Mouse (Mus musculus) lung, postnatal 25 days (tissue): ENCODE data around the gene Nrip1.
A peak's percentile ranks its signal among the peaks of the same experiment; 100 is the strongest.

Experiments used
- DNase-seq: peaks from one replicate; pipeline ENCODE4 v3.0.0; 2022; ENCODE audit warnings: low spot score

The Nrip1 gene

DNA sequence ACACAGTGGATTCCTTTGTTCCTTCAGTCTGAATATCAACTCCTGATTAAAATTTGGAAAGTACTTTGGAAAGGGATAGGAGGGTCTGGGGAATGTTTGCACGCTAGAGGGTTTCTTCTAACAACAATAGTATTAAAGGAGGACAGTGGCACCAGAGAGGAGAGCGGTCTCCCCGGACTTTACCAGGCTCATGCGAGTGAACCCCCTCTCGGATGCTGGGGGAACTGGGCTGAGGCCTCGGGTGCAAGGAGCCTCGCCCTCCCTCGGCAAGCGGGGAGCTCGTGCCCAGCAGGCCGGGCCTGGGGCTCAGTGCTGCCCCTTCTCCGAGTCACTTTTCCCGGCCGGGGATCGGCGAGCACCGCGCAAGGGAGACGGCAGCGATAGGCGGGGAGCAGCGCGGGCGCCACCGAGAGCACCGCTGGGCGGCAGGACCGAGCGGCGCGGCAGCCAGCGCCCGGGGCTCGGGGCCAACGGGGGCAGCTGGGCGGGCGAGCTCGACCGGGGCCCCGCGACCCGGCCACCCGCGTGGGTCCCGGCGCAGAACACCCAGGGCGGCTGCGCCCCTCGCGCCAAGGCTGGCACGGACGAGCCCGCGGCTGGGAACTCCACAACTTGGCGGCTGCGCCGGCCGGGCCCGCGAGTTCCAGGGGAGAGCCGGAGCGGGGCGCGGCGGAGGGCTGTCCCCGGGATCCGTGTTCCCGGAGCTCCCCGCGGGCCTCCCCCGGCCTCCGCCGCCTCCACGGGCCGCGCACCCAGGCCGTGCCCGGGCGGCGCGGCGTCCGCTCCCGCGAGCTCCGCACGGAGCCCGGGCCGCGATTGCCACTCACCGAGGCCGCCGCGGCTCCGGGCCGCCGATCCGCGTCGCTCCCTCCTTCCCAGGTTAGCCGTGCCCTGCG, 1.3 kb downstream of the Nrip1 start:
- peak; percentile 44 for DNase-seq

DNA sequence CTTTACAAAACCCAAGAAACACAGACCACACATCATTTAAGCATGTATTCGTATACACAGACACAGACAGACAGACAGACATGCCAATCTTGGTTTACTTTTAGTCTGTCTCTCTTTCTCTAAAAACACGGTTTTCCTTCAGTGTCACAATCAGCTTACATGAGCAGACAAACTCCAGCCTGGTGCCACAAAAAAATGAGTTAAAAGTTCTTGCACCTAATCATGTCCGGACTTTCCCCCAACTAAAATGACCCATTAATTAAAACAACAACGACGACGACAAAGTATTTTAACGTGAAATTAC, 2.1 kb downstream of the Nrip1 start:
- no peak for DNase-seq

DNA sequence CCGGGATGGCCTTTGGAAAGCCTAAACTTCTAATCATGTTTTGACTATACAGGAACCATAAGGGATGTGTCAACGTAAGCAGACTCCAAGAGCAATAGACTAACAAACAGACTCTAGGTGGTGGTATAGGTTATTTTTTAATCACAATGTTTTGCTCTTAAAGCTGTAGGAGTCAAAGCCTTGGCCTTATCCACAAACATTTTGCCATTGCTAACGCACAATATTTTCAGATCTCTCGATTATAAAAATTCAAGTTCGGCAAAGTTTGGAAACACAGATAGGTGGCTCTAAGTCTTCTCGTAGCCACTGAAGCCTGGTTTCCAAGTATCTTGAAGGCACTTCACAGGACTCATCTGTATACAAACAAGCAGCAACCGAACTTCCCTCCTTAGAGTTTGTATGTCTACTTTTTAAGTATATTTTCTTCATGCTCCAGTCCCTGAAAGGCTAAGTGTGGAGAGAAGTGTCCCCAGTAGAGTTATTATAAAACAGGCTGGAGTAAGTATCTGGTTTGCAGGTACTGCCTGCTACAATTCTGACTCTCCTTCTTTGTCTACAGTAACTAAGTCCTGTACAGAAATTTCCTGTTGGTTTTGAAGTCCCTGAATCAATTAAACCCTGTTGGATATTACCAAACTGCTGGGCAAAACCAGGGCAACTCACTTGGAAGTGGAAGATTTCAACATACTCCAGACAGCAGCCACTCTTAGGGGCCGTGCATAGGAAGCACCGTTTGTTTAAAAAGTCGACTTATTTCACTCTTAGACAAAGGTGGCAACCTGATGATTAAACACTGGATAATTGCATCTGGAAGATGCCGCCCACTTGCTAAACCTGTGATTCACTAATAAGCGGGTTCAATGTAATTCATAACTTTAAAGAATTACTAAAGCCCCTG, 2.7 kb downstream of the Nrip1 start:
- DNase-seq = no peak

DNA sequence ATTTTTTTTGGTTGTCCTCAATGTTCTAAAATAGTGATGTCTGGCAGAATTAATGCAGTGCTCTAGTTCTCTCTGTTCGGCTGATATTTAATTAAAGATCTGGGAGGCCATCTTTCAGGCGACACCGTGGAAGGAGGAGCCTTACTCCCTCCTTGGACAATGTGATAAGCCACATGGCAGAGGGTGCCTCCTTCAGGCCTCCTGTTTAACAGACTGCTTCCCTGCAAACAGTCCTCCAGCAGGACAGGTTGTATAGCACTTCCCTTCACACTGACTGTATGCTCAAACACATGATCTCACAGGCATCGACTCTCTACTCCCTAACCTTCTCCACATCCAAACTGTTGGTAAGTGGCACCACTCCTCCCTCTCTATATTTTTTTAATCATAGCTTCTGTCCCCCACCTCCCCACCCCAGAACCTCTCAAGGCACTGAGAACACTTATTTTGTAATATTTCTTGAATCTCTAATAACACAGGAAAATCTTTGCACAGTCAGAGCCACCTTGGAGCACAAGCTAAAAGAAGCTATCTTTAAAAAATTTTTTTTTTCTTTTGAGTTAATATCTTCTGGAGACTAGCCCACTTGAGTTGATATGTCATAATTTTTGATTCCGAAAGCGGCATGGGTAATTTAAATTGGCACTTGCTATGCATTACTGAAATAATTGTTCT, 3.4 kb downstream of the Nrip1 start:
- DNase-seq = peak; percentile 52

DNA sequence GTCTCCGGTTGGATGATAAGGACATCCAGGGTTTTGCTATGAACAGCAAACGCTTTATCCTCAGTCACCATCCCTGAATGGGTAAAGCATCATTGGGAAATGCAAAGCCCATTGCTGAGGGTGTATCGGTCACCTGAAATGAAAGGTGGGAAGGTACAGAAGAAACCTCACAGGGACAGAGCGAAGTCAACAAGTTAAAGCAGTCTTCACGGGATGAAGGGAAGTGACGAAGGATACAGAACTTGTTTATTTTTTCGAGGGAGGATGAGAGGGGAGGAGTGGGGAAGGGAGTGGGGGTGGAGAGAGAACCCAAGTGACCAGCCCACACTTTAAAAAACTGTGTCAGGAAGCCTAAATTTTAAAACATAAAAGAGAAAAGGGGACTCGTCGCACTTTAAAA, 4.4 kb downstream of the Nrip1 start:
- no peak for DNase-seq

DNA sequence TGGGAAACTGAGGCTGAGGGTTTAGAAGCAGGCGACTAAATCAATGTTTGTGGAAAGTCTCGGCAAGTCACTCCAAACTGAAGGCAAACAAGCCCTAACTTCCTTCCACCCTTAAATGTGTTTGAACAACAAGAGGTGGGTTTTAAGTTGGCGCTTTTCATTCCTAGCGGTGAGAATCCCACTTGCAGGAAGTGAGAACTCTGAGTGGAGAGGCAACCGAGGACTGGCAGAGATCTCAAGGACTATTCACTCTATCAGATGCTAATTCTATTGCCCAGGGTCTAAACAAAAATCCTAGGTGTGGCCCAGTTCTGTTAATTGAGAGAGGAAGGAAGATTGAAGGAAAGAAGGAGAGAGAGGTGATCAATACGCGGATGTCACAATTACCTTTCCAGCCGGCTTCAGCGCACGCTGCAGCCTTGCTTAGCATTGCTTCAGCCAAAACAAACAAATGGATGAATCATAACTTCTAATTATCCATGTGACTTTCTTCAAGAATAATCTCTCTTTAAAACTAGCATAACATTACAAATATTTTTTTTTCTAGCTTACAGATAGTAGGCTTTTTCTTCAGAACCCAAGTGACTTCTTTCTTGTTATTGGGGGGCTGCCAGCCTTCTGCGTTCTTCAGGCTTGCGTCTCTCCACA, 6.2 kb downstream of the Nrip1 start:
- DNase-seq = peak; percentile 23

DNA sequence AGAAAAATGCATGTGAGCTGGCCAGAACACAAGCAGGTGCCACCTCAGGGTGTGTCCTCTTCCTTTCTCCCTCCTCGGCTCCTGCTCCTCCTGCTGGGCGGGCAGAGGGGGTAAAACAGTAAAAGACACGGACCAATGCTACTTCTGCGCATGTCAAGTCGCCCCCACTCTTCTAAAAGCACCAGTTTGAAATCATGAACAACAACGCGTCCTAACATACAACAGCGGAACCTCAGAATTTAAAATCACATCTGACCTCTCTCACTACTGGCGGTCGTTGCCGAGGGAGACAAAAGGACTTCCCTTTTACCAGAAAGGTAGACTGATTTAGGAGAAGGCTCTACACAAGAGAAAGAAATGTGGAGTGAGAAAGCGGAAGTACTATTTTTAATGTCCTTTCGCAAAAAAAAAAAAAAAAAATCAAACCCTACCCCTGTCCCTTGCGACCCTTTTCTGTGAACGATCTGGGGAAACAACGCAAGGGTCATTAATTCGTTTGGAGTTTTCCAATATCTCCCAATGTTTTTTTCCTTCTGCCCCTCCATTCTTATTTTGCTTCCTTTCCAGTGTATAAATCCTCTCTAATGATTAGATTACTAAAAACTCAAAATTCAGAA, 7.7 kb downstream of the Nrip1 start:
- DNase-seq = peak; percentile 20

DNA sequence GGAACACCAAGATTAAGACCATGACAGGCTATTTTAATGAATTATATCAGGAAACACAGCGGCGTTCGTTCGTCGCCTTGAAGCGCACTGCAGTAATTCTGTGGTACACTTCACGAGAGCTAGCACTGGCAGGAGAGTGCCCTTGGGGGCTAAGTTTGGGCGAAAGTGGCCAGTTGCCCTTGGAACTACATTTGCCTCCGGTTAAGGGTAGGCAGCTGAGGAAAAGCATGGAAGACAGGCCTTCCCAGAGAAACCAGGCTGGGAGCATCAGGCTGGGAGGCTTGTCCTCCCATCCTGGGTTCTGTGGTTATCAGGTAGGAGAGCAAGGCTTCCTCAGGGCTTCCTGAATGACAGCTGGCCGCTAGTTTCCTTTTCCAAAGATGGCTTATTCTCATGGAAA, 8.4 kb downstream of the Nrip1 start:
- DNase-seq = no peak

DNA sequence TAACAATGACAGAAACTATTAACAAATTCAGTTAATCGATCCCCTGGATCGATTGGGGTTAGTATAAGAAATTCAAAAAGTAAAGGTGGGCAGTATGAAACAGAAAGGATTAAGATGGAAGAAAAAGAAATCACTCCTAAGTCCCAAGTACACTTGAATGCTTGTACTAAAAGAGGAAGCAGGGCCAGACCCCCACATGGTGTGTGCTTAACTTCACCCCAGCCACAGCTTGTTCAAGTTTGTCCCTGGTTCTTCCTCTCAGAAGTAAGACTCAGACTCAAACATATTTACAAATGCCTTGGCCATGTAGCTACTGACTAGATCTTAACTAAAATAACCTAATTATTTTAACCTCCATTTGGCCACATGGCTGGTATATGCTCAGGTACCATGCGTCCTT, 10.0 kb downstream of the Nrip1 start:
- no peak for DNase-seq

DNA sequence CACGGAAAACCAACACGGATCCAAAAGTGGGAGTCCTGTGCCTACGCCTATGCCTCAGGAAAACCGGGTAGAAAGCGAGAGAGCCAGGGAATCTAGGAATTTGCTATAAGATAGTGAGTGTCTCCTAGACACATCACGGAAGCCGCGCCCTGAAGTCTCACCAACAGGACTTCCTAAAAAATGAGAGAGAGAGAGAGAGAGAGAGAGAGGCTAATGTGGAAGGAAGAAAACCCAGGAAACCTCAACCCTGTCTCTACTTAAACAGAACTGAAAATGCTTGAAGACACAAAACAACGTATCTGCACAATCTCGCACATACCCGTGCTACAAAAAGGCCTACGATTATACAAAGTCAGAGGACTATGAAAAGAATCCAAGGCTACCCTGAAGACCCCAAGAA, 10.6 kb downstream of the Nrip1 start:
- no peak for DNase-seq

DNA sequence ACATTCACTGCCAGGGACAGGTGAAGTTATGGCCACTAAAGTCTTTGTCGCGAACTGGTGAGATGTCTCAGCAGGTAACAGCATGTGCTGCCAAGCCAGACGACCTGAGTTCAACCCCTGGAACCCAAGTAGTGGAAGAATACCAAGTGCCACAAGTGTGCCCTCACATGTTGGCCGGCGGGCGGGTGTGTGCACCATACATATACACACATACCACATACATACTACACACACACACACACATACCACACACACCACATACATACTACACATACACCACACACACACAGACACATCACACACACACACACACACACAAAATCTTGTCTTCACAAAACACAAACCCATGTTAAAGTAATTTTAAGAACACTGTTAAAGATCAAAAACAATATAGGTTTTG, 13.2 kb downstream of the Nrip1 start:
- no peak for DNase-seq

DNA sequence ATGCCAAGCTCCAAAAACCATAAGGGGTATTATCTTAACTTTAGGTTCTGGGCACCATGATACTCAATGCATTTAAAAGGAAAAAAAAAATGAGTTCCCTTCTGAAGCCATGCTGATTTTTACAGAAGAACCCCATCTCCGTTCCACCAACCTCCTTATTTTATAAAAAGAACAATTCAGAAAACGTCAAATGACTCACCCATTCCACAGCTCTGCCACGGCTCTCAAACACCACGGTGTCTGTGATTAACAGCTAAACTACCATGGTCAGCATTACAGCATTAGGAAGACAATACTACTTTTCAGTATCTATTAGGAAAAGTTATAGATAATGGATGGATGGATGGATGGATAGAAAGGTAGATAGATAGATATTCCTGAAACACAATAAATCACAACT, 14.9 kb downstream of the Nrip1 start:
- DNase-seq = no peak

DNA sequence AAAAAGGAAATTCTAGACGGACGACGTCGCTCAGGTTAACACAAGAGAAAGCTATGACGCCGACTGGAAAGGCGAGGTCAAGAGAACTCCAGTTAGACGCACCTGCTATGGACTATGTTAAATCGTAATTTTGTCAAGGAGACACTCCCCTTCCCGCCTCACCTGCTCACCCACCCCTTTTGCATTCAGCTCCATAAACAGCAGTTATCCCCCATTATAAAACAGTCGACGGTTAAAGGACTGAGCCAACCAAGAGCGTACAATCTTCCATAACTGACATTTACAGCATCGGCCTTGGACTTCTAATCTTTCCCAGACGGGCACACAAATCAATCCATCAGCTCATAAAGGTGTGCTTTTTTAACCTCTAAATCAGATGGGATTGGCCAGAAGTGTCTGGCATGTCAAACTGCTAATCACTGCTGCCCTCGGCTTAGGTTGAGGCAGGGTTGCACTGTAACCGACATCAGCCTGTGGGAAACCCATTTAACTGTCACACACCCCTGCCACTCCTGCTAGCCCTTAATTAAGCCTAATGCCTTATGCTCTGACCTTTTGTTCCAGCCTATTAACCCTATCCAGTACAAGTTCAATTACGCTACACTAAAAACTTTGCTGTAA, 15.4 kb downstream of the Nrip1 start:
- no peak for DNase-seq

DNA sequence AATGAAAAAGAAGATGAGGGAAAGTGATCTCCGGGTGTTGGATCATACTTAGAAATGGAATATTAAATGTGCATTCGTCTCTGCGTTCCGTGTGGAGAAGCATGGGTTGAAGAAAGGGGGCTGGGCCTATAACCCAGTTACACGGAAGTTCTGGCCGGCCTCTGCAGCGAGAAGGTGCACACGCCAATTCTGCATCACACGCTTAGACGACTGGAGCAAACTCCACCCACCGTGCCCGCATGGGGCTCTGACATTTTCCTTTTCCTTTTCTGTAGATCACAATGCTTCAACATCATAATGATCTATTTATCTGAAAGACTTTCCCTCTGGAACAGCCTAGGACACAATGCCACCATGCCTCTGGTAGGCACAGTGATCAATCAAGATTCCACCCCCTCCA, 16.5 kb downstream of the Nrip1 start:
- no peak for DNase-seq

DNA sequence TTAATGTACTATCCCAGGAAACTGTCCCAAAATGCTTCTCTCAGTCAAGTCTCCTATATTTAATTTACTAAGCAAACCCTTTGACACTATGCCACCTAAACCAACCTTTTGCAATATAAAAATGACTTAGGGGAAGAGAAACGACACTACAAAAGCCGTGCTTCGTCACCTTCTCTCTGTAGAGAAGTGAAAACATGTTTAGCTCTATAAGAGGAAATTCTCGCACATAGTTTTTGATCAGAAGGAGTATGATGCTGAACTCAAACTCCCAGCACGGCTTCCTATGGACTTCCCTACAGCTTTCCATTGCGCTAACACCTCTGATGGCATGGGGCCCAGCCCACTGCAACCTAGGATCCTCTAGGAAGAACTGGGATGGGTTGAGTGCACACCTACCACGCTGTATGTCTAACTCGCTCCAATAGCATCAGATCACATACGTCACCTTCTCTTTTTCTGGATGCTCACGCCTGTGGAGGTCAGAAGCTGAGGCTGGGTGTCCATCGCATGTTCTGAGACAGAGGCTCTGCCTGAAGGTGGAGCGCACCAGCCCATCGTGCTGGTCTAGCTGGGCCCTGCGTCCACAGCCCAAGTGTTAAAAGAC, 17.6 kb downstream of the Nrip1 start:
- no peak for DNase-seq

DNA sequence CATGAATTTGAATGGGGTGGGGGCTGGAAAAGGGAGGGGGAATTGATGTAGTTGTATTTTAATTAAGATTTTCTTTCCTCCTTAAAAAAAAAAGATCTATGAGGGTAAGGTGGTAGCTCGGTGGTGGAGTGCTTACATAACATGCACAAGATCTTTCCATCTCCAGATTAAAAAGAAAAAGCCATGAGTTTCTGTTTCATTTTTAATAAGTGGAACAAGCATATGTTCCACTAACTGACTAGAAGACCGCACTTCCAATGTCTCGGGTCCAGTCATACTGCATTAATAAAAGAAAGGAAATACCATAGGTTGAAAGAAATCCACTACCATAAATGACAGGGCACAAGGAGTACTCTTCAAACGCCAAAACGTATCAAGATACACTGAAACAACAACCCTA, 18.4 kb downstream of the Nrip1 start:
- DNase-seq = no peak

DNA sequence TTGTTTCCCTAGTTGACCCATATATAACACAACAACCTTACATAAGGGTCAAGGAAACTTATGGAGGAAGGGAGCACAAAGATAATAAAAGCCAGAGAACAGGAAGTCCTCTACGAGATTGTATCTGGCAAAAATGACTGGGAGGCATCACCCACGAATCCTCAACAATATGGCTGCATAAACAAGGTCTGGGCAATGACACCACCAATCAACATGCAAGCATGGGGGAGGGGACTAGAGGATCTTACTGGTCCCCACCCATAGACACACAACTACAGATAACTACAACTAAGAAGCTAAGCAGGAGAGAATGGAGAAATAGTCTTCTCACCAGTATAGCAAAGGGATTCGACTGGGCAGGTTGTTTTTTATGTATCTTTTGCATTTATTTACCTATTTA, 18.8 kb downstream of the Nrip1 start:
- no peak for DNase-seq

DNA sequence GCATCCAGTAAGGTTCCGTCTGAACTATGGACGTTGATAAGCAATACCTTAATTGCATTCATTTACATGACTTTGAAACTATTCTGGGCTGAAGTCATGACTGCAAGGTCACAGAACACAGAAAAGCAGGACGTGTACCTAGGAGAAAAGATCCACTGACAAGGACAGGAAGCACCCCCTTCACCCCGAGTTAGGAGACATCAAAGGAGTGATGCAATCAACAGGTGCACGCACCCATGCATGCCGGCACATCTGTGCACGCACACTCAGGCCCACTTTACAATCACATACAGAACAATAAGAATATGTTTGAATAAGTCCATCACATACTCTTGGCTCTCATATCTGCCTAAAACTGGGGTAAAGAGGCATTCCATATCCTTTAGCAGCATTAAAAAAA, 19.3 kb downstream of the Nrip1 start:
- DNase-seq = no peak

DNA sequence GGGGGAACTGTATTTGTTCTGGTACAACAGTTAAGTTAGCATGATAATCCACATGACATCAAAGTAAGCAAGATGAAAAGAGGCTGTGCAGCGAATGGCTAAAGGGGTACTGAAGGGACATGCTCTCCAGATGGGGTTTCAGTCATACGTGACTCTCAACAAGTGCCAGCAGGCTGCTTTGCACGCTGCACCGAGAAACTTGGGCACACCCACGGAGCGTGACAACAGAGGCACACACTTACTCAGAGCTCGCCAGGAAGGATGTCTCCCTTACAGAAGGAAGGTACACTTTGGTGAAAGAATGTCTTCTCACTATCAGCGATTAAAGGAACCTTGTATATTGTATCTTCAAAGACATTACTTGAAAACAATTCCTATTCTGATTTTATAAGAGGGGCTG, 22.7 kb downstream of the Nrip1 start:
- DNase-seq = no peak

DNA sequence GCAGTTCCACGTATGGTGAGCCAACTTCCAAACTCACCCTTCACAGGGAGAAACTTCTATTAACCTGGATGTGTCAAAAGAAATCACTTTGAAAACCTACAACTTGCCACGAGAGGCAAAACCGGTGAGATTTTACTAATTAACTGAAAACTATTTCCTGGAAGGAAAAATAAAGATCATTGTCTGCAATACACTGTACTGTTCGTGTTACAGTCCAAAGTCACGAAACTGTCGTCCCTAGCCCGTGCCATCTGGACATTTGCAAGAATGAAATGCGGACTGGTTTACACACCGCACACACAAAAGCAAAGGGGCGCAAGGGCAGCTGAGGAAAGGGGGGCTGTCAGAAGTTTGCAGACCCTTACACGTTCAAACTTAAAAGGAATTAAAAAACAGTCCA, 24.6 kb downstream of the Nrip1 start:
- DNase-seq = no peak
